Mouse (Mus musculus): ENCODE data around the gene Stxbp3.
"Not testable (repeated sequence)": the region's sequence is repeated elsewhere in the genome, so short reads cannot be mapped to it uniquely, and the experiment has no call there.

The Stxbp3 gene

DNA sequence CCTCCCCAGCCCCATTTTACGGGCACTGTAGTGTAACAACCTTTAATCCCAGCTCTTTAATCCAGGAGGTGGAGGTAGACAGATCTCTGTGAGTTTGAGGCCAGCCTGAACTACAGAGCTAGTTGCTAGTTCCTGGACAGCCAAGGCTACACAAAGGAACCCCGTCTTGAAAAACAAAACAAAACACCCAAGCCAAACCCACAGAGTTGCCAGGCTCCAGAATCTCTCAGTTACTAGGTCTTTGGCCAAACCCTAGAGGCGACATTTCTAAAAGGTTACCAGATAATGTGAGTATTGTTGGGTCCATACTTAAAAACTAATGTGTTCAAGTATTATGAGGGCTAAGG, 16.8 kb upstream of the Stxbp3 start:
- ATAC-seq (ENCODE audit: low TSS enrichment): no peak

DNA sequence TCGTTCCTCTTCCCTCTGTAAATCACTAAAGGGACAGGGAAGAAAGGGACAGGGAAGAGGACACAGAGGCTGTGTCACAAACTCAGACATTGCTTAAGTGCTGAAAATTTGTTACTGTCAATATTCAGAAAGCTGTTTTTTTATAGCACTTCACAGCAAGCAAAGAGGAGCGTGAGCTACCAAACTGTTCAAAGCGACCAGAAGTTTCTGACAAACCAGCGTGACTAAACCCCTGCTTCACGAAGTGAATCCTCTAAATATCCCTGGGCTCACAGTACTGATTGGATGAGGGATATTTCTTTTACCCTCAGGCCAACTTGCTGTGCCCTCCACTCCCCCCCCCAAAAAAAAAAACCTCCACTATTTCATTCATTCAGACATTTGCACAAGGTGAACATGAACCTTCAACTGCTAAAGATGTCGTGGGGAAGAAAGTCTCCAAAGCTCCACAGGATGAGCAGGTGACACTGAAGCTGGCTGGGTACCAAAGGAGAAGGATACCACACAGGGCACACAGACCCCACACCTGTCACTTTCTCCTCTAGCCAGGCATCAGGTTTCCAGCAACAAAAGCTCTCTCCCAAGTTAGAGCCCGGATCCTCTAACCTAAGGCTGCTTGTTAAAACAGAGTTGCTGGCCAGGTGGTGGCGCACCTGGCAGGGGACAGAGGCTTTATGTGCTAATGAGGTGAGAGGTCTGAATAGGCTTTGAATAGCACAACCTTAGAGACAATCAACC, 16.2 kb upstream of the Stxbp3 start:
- 0 out of 2 replicates have a peak, but pooled peaks have one; percentile 10 for ATAC-seq (ENCODE audit: low TSS enrichment)

DNA sequence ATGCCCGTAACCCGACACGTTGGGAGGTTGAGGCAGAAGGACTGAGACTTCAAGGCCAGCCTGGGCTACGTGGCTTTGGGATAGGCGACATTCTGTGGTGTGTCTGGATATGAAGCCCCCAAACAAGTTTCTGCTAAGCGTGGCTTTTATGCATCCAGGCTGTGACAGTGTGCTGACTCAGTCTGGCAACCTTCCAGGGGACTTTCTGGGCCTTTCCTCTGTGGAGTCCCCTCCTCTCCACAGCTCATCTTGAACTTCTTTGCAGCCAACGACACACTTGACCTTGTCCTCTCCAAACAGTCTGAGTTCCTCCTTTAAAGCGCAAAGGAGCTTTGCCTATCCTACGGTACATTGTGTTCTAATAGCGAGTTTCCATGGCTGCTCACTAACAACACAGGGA, 15.5 kb upstream of the Stxbp3 start:
- no peak for ATAC-seq (ENCODE audit: low TSS enrichment)

DNA sequence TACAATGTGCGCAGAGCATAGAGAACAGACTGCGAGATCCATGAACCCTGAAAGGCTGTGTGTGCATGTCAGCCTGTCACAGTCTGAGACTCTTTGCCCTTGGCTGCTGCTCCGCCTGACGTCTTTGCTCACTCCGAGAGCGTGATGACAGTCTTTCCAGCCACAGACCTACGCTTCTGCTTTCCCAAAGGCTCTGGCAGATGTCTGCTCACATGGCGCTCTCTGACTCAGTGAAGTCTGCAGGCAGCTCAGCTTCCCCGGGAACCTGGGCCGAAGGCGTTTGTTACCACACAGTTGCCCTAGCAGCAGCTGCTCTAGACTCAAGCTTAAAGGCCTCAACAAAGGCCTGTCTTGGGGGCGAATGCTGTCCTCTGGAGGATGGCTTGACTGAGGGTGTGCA, 15.0 kb upstream of the Stxbp3 start:
- peak; percentile 89 for ATAC-seq (ENCODE audit: low TSS enrichment)

DNA sequence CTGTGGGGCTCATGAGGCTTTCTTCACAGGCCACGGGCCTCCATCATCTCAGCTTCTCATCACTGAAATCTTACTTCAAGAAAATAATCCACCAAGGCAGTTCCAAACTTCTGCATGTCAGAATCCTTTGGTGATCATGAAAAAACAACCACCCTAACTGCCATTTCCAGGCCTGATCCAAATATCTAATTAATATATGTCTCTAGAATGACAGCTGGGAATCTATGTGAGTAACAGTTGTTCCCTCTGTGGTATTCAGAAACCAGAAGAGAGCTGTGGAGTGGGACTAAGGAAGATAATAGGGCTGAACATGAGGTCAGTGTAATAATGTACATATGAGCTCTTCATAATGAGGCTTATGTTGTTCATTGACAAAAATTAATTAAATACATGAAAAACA, 12.9 kb upstream of the Stxbp3 start:
- no peak for ATAC-seq (ENCODE audit: low TSS enrichment)

DNA sequence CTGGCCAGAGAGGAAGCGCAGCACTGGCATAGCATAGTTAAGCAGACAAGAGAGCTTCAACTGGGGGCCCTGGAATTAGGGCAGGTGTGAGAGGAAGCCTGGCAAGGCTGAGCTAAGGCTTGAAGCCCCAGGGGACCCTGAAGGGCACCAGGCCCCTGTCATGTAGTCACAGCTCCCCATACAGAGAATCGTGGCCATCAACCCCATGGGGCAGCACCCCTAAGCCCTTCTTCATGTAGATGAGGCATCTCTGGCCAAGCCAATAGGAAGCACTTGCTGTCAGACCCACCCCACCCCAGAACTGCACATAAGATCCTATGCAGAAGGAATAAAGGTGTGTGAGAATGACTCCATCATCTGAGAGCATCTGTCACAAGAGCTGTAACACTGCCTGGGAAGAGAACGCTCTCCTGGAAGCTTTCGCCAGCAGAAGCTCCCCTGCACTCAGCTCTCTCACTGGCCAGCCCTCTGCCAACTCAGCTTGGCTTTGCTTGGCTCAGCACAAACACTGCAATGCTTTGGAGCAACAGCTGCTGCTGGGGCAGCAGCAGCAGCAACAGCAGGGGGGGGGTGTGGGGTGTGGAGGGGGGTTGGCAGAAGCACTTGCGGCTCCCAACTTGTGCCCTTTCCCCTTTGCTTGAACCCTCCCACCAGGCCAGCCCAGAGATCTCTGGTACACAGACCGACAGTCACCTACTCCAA, 11.8 kb upstream of the Stxbp3 start:
- ATAC-seq (ENCODE audit: low TSS enrichment): peak; percentile 44

DNA sequence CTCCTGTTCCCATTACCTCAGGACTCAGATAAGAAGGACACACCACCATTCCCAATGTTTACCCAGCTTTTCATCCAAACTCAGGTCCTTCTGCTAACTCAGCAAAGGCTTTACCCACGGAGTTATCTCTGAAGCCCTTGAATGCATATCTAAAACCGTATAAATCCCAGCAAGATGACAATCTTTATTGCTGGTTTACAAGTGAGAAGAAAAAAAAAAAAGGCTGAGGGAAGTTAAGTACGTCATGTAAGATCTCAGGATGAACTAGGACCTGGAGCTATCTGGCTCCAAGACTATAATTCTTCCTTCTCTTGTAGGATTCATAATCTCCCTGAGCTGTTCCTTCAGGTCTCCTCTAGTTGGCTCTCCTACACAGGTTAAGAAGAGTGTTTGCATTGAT, 11.2 kb upstream of the Stxbp3 start:
- no peak for ATAC-seq (ENCODE audit: low TSS enrichment)

DNA sequence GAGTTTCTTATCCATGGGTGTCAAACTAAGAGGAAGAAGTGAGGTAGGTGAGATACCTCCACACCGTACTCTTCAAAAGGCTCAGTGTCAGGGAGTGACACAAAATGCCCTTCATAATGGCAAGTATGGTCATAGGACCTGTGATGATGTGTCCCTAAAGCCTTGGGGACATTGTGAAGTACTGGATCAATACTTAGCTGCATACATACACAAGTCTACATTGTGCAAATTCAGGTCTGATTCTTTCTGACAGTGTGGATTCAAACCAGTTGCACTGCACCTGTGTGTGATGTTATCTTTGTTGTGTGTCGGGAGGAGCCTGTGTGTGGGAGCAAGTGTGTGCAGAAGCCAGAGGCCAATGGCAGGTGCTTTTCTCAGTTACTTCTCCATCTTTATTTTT, 10.7 kb upstream of the Stxbp3 start:
- ATAC-seq (ENCODE audit: low TSS enrichment): no peak

DNA sequence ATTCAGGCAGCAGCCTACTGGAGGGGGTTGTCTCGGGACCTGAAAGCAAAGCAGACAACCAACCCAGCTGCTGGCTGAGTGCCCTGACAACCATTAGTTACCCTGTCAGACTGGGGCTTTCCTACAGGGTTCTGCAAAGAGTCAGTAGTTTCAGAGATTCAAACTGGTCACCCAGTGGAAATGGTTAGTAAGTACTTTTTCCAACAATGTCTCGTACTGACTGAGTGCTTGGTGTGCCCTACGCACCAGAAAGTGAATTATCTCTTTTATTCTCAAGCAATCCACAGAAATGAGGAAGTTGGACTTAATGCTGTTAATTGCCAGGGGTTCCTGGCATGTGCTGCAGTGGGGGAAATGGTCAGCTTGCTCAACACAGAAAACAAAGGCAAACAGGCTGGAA, 10.2 kb upstream of the Stxbp3 start:
- no peak for ATAC-seq (ENCODE audit: low TSS enrichment)

DNA sequence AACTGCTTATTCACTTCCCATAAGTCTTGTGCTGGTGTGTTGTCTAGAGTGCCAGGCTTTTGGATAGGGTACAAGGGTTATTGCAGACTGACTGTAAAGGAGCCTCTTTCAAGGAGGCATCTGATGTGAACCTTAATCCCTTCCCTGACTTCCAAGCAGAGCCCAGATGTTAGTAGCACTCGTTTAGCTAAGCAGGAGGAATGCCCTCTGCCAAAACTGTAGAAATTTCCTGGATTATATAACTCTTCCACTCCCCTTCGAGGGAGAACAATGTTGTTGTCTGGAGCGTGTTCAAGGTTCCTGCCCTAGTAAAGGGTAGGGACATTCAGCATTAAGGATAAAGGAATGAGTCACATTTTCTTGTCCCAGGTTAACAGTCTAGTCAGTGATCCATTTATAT, 6.3 kb upstream of the Stxbp3 start:
- no peak for ATAC-seq (ENCODE audit: low TSS enrichment)

DNA sequence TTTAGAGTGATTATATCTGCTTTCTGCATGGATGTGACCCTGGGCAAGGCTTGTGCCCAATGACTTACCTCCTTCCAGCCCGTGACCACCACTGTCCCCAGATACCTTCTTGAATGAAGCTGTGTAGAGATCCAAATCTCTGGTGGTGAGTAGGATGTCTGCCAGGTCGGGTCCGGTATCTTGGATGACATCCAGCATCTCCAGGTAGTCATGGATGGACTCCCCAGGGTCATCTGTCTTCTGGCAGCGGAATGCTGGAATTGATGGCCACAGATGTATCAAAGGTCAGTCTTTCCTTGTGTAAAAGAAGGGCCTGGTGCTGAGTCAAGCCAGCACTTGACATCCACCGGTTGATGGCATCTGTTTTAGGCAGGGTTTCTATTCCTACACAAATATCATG, 4.2 kb upstream of the Stxbp3 start:
- no peak for ATAC-seq (ENCODE audit: low TSS enrichment)

DNA sequence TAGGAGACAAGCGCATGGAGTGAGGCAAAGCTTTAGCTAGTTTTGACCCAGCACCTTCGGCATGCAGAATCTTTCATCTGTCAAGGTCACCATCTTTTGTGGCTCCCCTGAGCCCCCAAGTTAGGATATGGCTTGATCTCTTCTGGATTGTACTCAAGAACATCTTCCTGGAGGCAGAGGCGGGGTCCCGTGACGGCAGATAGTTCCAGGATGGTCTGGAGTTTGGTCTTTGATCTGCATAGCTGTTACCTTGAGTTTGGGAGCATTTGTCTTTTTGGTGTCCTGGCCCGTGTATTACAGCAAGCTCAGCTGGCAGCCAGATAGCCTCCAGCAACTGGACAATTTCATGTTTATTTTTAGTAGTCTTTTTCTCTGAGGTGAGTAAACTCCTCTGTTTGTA, 3.7 kb upstream of the Stxbp3 start:
- ATAC-seq (ENCODE audit: low TSS enrichment): no peak

DNA sequence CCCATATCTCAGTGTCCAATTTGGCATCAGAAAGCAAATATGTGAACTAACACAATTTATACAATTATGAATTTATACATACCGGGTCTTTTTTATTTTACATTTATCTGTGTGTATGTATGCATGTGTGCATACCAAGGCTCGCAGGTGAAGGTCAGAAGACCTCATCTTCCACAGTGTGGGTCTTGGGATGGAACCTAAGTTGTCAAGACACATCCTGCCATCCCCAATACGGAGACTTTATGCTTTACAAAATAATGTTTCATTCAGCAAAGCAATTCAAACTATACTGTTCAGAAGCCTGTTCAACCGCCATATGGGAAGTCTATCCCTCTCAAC, 359 bp upstream of the Stxbp3 start:
- ATAC-seq (ENCODE audit: low TSS enrichment): no peak

DNA sequence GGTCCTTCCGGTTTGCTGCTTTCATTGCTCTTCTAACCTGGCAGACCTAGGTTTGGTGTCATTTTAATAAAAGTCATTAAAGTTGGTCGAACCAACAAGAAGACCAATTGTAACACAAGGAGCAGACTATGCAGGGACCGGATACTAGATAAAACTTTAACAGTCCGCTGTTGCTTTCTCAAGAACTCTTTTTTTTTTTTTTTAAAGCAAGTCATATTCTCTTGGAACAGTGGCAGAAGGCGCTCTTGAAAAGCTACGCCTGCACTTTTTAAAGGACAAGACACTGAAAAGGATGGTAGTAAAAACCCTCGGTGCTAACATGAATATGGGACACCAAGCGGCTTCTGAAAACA, 703 bp downstream of the Stxbp3 start:
- ATAC-seq (ENCODE audit: low TSS enrichment): no peak

DNA sequence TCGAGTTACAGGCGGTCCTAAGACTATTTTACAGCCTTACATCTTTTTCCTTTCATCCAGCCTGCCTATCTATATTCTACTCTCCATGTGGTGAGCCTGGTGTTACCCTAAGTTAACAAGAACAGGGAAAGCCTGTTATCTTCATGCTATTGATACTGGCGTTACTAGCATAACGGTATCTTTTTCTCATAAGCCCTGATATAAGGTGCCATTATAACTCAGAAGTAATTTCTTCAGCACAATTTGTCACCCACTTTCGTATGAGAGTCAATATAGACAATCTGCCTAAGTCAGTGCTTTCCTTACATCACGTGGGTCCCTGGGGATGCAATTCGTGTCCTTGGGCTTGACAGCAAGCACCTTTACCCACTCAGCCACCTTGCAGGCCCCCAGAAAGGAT, 1.3 kb downstream of the Stxbp3 start:
- ATAC-seq (ENCODE audit: low TSS enrichment): no peak

DNA sequence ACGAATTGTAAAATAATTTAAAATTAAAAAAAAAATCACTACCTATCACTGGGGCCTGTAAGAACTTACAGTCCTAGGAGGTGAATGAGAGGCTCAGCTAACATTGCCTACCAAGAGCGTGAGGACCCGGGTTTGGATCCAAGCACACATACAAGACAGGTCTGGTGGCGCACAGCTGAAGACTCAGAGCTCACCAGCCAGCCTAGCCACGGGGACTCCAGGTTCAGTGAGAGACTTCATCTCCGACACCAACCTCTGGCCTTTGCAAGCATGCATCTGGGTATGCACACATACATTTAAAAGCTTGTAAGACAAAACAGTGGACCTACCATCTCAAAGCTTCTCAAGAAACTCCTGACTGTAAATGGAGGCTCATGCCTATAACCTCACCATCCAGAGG, 3.4 kb downstream of the Stxbp3 start:
- ATAC-seq (ENCODE audit: low TSS enrichment): no peak

DNA sequence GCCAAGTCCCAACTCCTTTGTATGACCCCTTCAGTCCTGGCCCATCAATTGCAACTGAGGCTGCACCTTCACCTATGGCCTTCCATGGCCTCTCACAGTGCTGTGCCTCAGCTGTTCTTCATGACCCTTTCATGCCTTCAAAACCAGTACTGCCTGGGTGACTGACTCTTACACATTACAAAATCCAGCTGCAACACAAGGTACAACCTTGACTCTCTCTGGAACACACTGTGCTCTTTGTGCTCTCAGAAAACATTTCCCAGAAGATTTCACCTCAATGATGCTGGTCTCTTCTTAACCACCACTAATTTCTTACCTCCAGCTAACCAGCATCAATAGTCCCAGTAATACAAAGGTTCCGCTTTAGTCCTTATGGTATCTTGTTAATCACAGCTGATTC, 6.6 kb downstream of the Stxbp3 start:
- not testable (repeated sequence) for ATAC-seq (ENCODE audit: low TSS enrichment)

DNA sequence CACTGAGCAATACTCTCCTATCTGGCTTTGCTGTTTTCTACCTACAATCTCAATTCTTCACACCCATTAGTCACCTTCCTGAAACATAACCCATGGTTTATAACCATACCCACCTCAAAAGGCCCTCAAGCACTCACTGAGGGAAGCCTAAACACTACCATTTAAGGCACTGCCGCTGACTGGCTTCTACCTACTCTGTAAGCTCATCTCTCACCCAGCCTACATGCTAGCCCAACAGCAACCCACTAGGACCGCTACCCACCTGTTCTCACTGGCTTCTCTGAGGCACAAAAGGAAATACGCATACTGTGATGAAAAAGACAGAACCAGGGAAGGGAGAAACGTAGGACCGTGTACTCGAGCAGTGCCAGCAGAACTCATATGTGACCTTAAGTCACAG, 8.6 kb downstream of the Stxbp3 start:
- peak; percentile 91 for ATAC-seq (ENCODE audit: low TSS enrichment)

DNA sequence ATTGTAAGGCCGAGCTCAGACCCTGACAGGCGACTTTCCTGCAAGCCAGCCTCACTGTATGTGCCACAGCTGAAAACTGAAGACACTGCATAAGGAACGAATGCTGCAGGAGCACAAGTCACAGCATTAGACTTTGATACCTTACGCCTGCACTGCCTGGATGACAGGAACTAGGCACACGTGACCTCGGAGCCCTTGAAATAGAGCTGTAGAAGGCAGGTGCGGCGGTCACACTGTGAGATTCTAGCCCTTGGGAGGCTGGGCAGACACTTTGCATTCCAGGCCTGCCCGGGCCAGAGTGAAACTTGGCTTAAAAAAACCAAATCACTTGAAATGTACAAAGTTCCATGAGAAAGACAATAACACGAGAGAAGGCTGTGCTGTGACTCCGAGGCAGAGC, 9.8 kb downstream of the Stxbp3 start:
- no peak for ATAC-seq (ENCODE audit: low TSS enrichment)

DNA sequence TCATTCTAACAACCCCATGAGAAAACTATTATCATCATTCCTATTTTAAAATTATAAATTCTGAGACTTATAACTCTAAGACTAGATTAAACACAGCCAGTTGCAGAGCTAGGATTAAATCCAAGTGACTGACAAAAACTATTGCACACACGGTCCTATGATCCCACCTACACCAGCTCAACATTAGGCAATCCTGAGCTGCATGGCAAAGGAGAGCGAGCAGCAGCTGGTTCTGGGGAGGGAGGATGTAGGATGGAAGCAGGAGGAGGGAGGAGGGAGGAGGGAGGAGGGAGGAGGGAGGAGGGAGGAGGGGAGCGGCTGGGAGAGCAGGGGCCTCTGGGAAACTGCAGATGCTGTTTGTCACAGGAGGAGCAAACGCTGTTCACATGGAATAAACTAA, 24.7 kb downstream of the Stxbp3 start:
- peak; percentile 92 for ATAC-seq (ENCODE audit: low TSS enrichment)

DNA sequence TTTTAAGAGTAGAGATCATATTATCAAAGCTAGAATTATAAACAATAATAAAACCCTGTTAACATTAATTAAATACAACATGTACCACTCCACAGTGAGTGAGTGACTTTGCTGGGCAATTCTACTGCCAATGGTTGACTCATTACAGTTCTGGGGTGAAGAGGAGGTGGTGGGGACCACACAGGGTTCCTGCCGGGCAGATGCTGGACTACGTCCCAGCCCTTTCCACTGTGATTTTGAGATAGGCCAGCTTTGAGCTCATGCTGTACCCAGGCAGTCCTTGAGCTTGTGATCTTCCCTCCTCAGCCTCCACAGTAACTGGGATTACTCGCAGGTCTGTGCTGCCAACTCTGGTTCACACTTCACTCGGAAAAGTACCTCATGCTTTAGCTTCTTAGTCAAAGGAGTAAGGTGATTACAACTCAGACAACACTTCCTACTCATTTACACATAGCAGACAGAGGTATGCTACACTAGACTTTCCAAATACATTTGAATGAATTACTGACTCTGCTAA, 29.5 kb downstream of the Stxbp3 start:
- ATAC-seq (ENCODE audit: low TSS enrichment): peak; percentile 71

DNA sequence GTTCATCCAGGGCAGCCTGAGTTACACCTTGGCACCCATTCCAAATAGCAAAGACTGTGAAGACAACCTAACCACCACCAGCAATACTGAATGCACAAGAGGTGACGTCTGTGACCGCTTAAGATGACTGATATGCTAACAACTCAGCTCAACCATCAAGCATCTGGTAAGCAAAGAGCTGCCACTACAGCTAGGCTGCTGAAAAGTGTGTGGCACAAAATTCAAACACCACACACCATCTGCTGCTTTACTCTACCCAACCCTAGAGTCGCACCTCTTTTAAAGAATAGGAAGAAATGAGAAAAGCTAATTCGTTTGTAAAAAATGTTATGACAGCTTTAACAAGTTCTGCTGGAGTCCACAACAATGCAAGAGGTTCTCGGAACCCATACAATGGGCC, 34.7 kb downstream of the Stxbp3 start:
- peak; percentile 92 for ATAC-seq (ENCODE audit: low TSS enrichment)

DNA sequence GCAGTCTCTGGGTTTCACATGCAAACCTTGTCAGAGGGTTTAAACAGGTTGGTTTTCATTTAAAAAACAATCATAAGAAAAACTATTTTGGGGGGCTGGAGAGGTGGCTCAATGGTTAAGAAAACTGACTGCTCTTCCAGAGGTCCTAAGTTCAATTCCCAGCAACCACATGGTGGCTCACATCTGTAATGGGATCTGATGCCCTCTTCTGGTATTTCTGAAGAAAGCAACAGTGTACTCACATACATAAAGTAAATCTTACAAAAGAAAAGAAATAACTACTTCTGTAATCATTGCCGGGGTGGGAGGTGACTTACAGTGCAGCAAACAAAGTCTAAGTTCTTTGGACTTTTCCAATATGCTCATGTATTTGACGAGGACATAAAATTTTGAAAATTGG, 42.0 kb downstream of the Stxbp3 start:
- ATAC-seq (ENCODE audit: low TSS enrichment): no peak

DNA sequence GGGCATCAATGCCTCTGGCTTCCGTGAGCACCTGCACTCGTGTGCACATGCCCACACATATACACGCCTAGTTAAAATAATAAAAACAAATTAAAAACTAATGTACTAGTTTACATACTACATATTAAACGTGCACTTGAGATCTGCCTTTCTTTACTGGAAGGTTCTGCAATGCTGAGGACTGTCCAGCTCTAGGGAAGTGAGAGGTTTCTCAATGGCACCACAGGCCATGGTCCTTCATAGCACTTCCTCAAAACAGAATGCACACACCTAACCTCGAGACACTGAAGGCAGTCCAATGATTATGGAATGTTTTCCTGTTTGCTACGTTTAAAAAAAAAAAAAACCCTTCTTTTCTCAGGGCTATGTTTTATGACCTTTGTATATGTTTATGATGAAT, 42.6 kb downstream of the Stxbp3 start:
- ATAC-seq (ENCODE audit: low TSS enrichment): no peak
